Mouse (Mus musculus): ENCODE measurements at regions not wholly inside any gene's neighbourhood (a gene's known extent, or its start where the extent isn't known, plus 50 kb on each side); places are given as distances from the start of the nearest gene placed in this dataset.
"Not testable (repeated sequence)": the region's sequence is repeated elsewhere in the genome, so short reads cannot be mapped to it uniquely, and the experiment has no call there.

DNA sequence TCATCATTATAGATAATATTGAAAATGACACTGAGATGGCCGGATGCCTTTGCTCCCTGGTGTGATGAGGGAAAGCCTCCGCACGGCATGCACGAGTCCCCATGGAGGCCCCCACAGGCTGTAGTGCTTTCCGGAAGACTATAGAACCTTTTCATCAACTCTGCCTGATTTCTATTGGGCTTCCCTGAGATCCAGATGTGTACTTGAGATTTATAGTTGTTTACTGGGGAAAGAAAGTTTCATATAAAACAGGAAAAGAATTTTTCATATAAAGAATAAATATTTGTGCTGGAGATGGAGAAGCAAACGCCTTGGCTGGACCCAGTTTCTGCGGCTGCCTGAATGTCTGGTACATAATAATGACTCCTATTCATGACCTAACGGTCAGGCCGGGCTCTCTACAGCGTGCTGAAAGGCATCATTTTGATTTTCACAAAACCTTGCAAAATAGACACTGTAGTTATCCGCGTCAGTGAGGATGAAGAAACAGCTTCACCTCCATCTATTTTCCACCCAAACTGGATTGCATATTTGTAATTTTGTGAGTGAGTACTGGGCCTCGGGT, 113.7 kb upstream of the Rasgrp1 start:
- no peak for DNase-seq (ENCODE audit: low read depth in 1 of 2, low spot score in 2 of 2)
- 91% methylated on average over 13 of the region's 13 CpGs for WGBS
- no peak for TF ChIP-seq POLR2A (IDR thresholded peaks at IDR 0.05; ENCODE audit: low read depth, low read length)
- no peak for TF ChIP-seq CTCF (IDR thresholded peaks at IDR 0.05; ENCODE audit: extremely low read depth, insufficient read depth, insufficient read length, insufficient replicate concordance)
- Histone ChIP-seq H3K27ac (ENCODE audit: insufficient read depth, low read length) (no peak overlapping the region), H3K4me1 (ENCODE audit: control insufficient read depth, insufficient read depth, insufficient read length) (no peaks in the 10 kb centered on the region), H3K27me3 (ENCODE audit: control insufficient read depth, insufficient read depth, low read length) (no peaks in the 10 kb centered on the region), H3K36me3 (ENCODE audit: control insufficient read depth, insufficient read depth, low read length) (no peaks in the 10 kb centered on the region), H3K4me3 (ENCODE audit: extremely low read depth, insufficient read depth, insufficient read length) (no peak overlapping the region)

DNA sequence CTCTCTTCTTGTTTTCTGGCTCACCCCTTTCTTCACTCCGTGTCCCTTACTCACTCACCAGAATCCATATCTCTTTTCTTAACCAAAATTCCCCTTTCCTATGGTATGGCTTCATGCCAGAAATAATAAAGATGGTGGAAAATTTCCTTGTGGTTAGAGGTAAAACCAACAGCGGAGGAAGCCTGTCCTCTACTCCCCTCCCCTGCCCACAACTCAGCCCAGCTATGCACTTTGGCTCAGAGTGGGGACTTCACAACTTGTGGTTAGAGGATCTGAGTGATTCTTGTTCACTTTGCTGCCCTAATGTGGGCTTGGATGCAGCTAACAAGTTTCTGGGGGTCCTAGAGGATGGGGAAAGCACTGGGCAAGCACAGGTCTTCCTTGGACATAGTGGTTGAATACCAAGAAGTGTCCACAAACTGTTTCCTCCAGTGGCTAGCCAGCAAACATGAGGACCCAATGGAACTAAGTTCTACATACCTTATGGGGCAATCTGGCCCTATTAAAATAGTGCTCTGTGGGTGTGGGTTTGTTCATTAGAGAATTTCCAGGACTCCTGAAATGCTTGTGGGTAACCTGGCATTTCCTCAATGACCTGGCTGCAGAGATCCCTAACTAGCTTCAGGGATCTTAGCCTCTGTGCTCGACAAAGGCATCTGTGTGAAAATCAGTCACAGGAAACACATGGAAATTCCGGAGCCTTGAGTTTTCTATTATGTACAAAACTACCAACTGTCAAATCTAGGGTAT, 118.9 kb upstream of the Rasgrp1 start:
- Histone ChIP-seq H3K4me3 (ENCODE audit: extremely low read depth, insufficient read depth, insufficient read length) (no peak overlapping the region), H3K27me3 (ENCODE audit: control insufficient read depth, insufficient read depth, low read length) (no peaks in the 10 kb centered on the region), H3K36me3 (ENCODE audit: control insufficient read depth, insufficient read depth, low read length) (no peaks in the 10 kb centered on the region), H3K27ac (ENCODE audit: insufficient read depth, low read length) (no peak overlapping the region), H3K4me1 (ENCODE audit: control insufficient read depth, insufficient read depth, insufficient read length) (no peaks in the 10 kb centered on the region)
- TF ChIP-seq POLR2A (IDR thresholded peaks at IDR 0.05; ENCODE audit: low read depth, low read length), result no peak
- TF ChIP-seq CTCF (IDR thresholded peaks at IDR 0.05; ENCODE audit: extremely low read depth, insufficient read depth, insufficient read length, insufficient replicate concordance), result no peak
- WGBS, result 32% methylated on average over 4 of the region's 4 CpGs
- no peak for DNase-seq (ENCODE audit: low read depth in 1 of 2, low spot score in 2 of 2)

GRCm38 (mm10) chr2:117474885-117475542, 132.2 kb upstream of the Rasgrp1 start:
- Histone ChIP-seq H3K27ac (ENCODE audit: insufficient read depth, low read length) (no peak overlapping the region), H3K4me1 (ENCODE audit: control insufficient read depth, insufficient read depth, insufficient read length) (no peaks in the 10 kb centered on the region)
- TF ChIP-seq CTCF (IDR thresholded peaks at IDR 0.05; ENCODE audit: extremely low read depth, insufficient read depth, insufficient read length, insufficient replicate concordance) (no peak), POLR2A (IDR thresholded peaks at IDR 0.05; ENCODE audit: low read depth, low read length) (no peak)

GRCm38 (mm10) chr2:117475561-117475960, 132.8 kb upstream of the Rasgrp1 start:
- H3K36me3 ChIP-seq (ENCODE audit: control insufficient read depth, insufficient read depth, low read length), result no peaks in the 10 kb centered on the region
- H3K27me3 ChIP-seq (ENCODE audit: control insufficient read depth, insufficient read depth, low read length), result no peaks in the 10 kb centered on the region
- H3K4me1 ChIP-seq (ENCODE audit: control insufficient read depth, insufficient read depth, insufficient read length), result no peaks in the 10 kb centered on the region
- TF ChIP-seq POLR2A (IDR thresholded peaks at IDR 0.05; ENCODE audit: low read depth, low read length) (no peak), CTCF (IDR thresholded peaks at IDR 0.05; ENCODE audit: extremely low read depth, insufficient read depth, insufficient read length, insufficient replicate concordance) (no peak)
- no peak overlapping the region for H3K4me3 ChIP-seq (ENCODE audit: extremely low read depth, insufficient read depth, insufficient read length)
- no peak for DNase-seq (ENCODE audit: low read depth in 1 of 2, low spot score in 2 of 2)
- 57% methylated on average over 3 of the region's 3 CpGs for WGBS
- H3K27ac ChIP-seq (ENCODE audit: insufficient read depth, low read length), result no peak overlapping the region

More at GRCm38 (mm10) chr2:117474885-117475542, 132.2 kb upstream of the Rasgrp1 start:
- no peak for DNase-seq (ENCODE audit: low read depth in 1 of 2, low spot score in 2 of 2)
- Histone ChIP-seq H3K27me3 (ENCODE audit: control insufficient read depth, insufficient read depth, low read length) (no peaks in the 10 kb centered on the region), H3K36me3 (ENCODE audit: control insufficient read depth, insufficient read depth, low read length) (no peaks in the 10 kb centered on the region), H3K4me3 (ENCODE audit: extremely low read depth, insufficient read depth, insufficient read length) (no peak overlapping the region)
- WGBS, result 74% methylated on average over 2 of the region's 2 CpGs

- H3K4me3 ChIP-seq (ENCODE audit: extremely low read depth, insufficient read depth, insufficient read length); H3K27me3 ChIP-seq (ENCODE audit: control insufficient read depth, insufficient read depth, low read length); DNase-seq (ENCODE audit: low read depth in 1 of 2, low spot score in 2 of 2); H3K36me3 ChIP-seq (ENCODE audit: control insufficient read depth, insufficient read depth, low read length); H3K27ac ChIP-seq (ENCODE audit: insufficient read depth, low read length); H3K4me1 ChIP-seq (ENCODE audit: control insufficient read depth, insufficient read depth, insufficient read length): not testable (repeated sequence)
- WGBS, result 85% methylated on average over 11 of the region's 11 CpGs
These were observed 134.7 kb upstream of the Rasgrp1 start for GRCm38 (mm10) chr2:117477503-117477902.

DNA sequence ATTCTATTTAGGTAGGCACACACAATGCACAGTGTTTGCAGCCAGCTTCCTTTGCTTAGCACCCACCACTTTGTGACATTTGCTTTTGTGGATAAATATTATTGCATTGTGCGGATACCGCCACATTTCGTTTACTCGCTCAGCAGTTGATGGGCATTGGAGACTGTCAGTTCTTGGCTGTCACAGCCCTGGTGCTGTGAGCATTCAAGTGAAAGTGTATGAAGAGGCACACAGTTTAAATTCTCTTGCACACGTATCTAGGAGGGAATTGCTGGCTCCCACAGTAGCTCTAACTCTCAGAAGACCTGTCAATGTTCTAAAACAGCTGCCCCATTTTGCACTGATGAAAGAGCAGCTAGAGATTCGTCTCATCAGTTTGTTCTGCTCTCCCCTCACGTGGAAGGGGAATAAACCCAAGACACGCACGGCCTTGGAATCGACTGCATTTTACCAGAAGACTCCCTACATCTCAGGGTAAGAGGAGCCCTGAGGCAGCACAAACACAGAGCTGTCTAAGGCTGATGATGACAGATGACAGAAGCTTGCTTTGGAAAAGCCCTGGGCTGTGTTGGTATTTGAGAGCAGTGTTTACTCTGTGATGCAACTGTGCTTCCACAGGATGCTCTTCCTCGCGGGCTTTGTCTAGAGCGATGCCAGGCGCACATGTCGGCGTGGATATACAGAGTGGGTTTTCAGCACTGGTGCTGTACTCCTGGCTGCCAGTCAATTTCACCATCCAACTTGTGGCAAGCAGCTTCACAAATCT, 136.6 kb upstream of the Rasgrp1 start:
- WGBS, result 89% methylated on average over 16 of the region's 16 CpGs
- not testable (repeated sequence) for H3K27me3 ChIP-seq (ENCODE audit: control insufficient read depth, insufficient read depth, low read length); H3K36me3 ChIP-seq (ENCODE audit: control insufficient read depth, insufficient read depth, low read length); H3K27ac ChIP-seq (ENCODE audit: insufficient read depth, low read length); H3K4me3 ChIP-seq (ENCODE audit: extremely low read depth, insufficient read depth, insufficient read length); H3K4me1 ChIP-seq (ENCODE audit: control insufficient read depth, insufficient read depth, insufficient read length); DNase-seq (ENCODE audit: low read depth in 1 of 2, low spot score in 2 of 2)

All from spleen, adult 2 months (tissue).